Mouse (Mus musculus) liver, embryonic 13.5 days (tissue): ENCODE data around the gene Bcl2l11. TPM values are rescaled to one million over a fixed set of nuclear protein-coding genes. Genes with fewer than 3 reads are reported as not detected.
A peak's percentile ranks its signal among the peaks of the same experiment; 100 is the strongest.

Experiments used
- ATAC-seq: fragments of 200-750 bp; cut with Nextera tagmentation; 2 replicates; pipeline ENCODE4 v1.8.0; 2017; ENCODE audit warnings: low read depth, mild to moderate bottlenecking, moderate number of reproducible peaks, moderate library complexity
- DNase-seq: peaks from one replicate; pipeline ENCODE4 v3.0.0; 2022
- H3K27ac ChIP-seq: fragments of 300-500 bp; sonication (generic); 2 replicates; pipeline ENCODE4 v1.5.1; 2015; ENCODE audit warnings: moderate library complexity, mild to moderate bottlenecking, inconsistent platforms
- H3K27me3 ChIP-seq: fragments of 300-500 bp; sonication (generic); 2 replicates; pipeline ENCODE4 v1.6.1; 2015; ENCODE audit warnings: mild to moderate bottlenecking, inconsistent platforms
- H3K36me3 ChIP-seq: fragments of 300-500 bp; sonication (generic); 2 replicates; pipeline ENCODE4 v1.6.1; 2015; ENCODE audit warnings: mild to moderate bottlenecking, inconsistent platforms
- H3K4me1 ChIP-seq: fragments of 300-500 bp; sonication (generic); replicated peaks from 2 replicates; pipeline ENCODE4 v1.6.1; 2015; ENCODE audit warnings: inconsistent platforms
- H3K4me2 ChIP-seq: fragments of 300-500 bp; sonication (generic); 2 replicates; pipeline ENCODE4 v1.6.1; 2015; ENCODE audit warnings: inconsistent platforms, mild to moderate bottlenecking, moderate library complexity
- H3K4me3 ChIP-seq: fragments of 300-500 bp; sonication (generic); replicated peaks from 2 replicates; pipeline ENCODE4 v1.5.1; 2015; ENCODE audit warnings: mild to moderate bottlenecking, inconsistent platforms
- H3K9ac ChIP-seq: fragments of 300-500 bp; sonication (generic); 2 replicates; pipeline ENCODE4 v1.6.1; 2015; ENCODE audit warnings: mild to moderate bottlenecking, inconsistent platforms
- H3K9me3 ChIP-seq: fragments of 300-500 bp; sonication (generic); replicated peaks from 2 replicates; pipeline ENCODE4 v1.6.1; 2016; ENCODE audit warnings: inconsistent platforms
- whole genome bisulfite sequencing: fragments of 180-500 bp; shearing (Covaris S2); methylation state at CpG from one replicate; pipeline ENCODE4 v1.1.7; 2015; ENCODE audit not compliant: insufficient replicate concordance; 5-methylcytosine and 5-hydroxymethylcytosine counted together
- polyA plus RNA-seq: library from polyadenylated mRNA; unstranded; fragments of >200 nt; fragmentation: Nextera tagmentation; extraction: Ambion mirVana; gene quantifications from 2 replicates; pipeline ENCODE4 v1.2.1, GENCODE M21; 2015

The Bcl2l11 gene
- polyA plus RNA-seq, 1 experiment from 2014 or later, result 5.1 TPM

GRCm38 (mm10) chr2:128127691-128128292, 2.0 kb downstream of the Bcl2l11 start:
- peak; percentile 53 for DNase-seq

GRCm38 (mm10) chr2:128128532-128128931, 2.7 kb downstream of the Bcl2l11 start:
- ATAC-seq (no peak), DNase-seq (no peak)
- no peaks in the 10 kb centered on the region for H3K9me3 ChIP-seq
- peaks cover 56% of the 10 kb centered on the region for H3K4me1 ChIP-seq
- H3K4me3 ChIP-seq, result peak overlapping the region; percentile 81
- H3K27me3 ChIP-seq, result peaks cover 31% of the 10 kb centered on the region
- H3K36me3 ChIP-seq, result peaks cover 33% of the 10 kb centered on the region
- H3K9ac ChIP-seq, result peak overlapping the region; percentile 83; the same call in 1 of the 2 replicates
- no peak overlapping the region for H3K27ac ChIP-seq
- peak overlapping the region; percentile 99 for H3K4me2 ChIP-seq
- 71% methylated on average over 10 of the region's 10 CpGs for WGBS

More at GRCm38 (mm10) chr2:128127691-128128292, 2.0 kb downstream of the Bcl2l11 start:
- H3K36me3 ChIP-seq, result peaks cover 29% of the 10 kb centered on the region
- peak overlapping the region; percentile 65 for H3K27ac ChIP-seq
- peaks cover 62% of the 10 kb centered on the region for H3K4me1 ChIP-seq
- WGBS, result under 1% methylated on average over 46 of the region's 48 CpGs
- H3K27me3 ChIP-seq, result peaks cover 39% of the 10 kb centered on the region
- H3K4me2 ChIP-seq, result peak overlapping the region; percentile 99
- no peaks in the 10 kb centered on the region for H3K9me3 ChIP-seq
- peak overlapping the region; percentile 83 for H3K9ac ChIP-seq
- peak; percentile 19; the same call in 1 of the 2 replicates for ATAC-seq
- peak overlapping the region; percentile 81 for H3K4me3 ChIP-seq

GRCm38 (mm10) chr2:128131503-128131902, 5.7 kb downstream of the Bcl2l11 start:
- 86% methylated on average over 11 of the region's 11 CpGs for WGBS
- ATAC-seq (no peak), DNase-seq (no peak)
- no peak overlapping the region for H3K9ac ChIP-seq
- H3K4me3 ChIP-seq, result no peak overlapping the region
- H3K36me3 ChIP-seq, result peaks cover 47% of the 10 kb centered on the region
- peaks cover 8% of the 10 kb centered on the region; the same call in 1 of the 2 replicates for H3K27me3 ChIP-seq
- H3K4me1 ChIP-seq, result peaks cover 38% of the 10 kb centered on the region
- no peak overlapping the region for H3K27ac ChIP-seq
- H3K4me2 ChIP-seq, result no peak overlapping the region
- no peaks in the 10 kb centered on the region for H3K9me3 ChIP-seq

GRCm38 (mm10) chr2:128132635-128133034, 6.8 kb downstream of the Bcl2l11 start:
- H3K27me3 ChIP-seq, result peaks cover 8% of the 10 kb centered on the region; the same call in 1 of the 2 replicates
- H3K4me3 ChIP-seq, result no peak overlapping the region
- no peaks in the 10 kb centered on the region for H3K9me3 ChIP-seq
- WGBS, result 52% methylated on average over 5 of the region's 5 CpGs
- peaks cover 40% of the 10 kb centered on the region for H3K4me1 ChIP-seq
- H3K36me3 ChIP-seq, result peaks cover 50% of the 10 kb centered on the region
- H3K27ac ChIP-seq, result no peak overlapping the region
- no peak overlapping the region for H3K4me2 ChIP-seq
- ATAC-seq (no peak), DNase-seq (no peak)
- no peak overlapping the region for H3K9ac ChIP-seq

- Histone ChIP-seq H3K36me3 (peaks cover 51% of the 10 kb centered on the region), H3K4me1 (peaks cover 29% of the 10 kb centered on the region)
- ATAC-seq, result no peak
These were observed 8.0 kb downstream of the Bcl2l11 start for GRCm38 (mm10) chr2:128133865-128134264.

GRCm38 (mm10) chr2:128134474-128134873, 8.6 kb downstream of the Bcl2l11 start:
- Histone ChIP-seq H3K4me3 (no peak overlapping the region), H3K27me3 (no peaks in the 10 kb centered on the region), H3K4me2 (no peak overlapping the region), H3K4me1 (peaks cover 29% of the 10 kb centered on the region), H3K27ac (no peak overlapping the region), H3K9me3 (no peaks in the 10 kb centered on the region), H3K36me3 (peaks cover 45% of the 10 kb centered on the region), H3K9ac (no peak overlapping the region)
- ATAC-seq (no peak), DNase-seq (no peak)
- 75% methylated on average over 5 of the region's 5 CpGs for WGBS

More at GRCm38 (mm10) chr2:128133865-128134264, 8.0 kb downstream of the Bcl2l11 start:
- H3K9ac ChIP-seq, result no peak overlapping the region
- DNase-seq, result no peak
- H3K27me3 ChIP-seq, result no peaks in the 10 kb centered on the region
- H3K4me2 ChIP-seq, result no peak overlapping the region
- no peak overlapping the region for H3K4me3 ChIP-seq
- H3K27ac ChIP-seq, result no peak overlapping the region
- H3K9me3 ChIP-seq, result no peaks in the 10 kb centered on the region

GRCm38 (mm10) chr2:128134948-128135347, 9.1 kb downstream of the Bcl2l11 start:
- Histone ChIP-seq H3K27me3 (no peaks in the 10 kb centered on the region), H3K9ac (no peak overlapping the region), H3K36me3 (peaks cover 40% of the 10 kb centered on the region), H3K4me2 (no peak overlapping the region), H3K27ac (no peak overlapping the region), H3K9me3 (no peaks in the 10 kb centered on the region), H3K4me3 (no peak overlapping the region), H3K4me1 (peaks cover 29% of the 10 kb centered on the region)
- no peak for DNase-seq
- no peak for ATAC-seq
- 78% methylated on average over 8 of the region's 8 CpGs for WGBS

GRCm38 (mm10) chr2:128136769-128137433, 11.1 kb downstream of the Bcl2l11 start:
- no peak overlapping the region for H3K4me3 ChIP-seq
- no peaks in the 10 kb centered on the region for H3K27me3 ChIP-seq
- no peaks in the 10 kb centered on the region for H3K9me3 ChIP-seq
- 73% methylated on average over 16 of the region's 16 CpGs for WGBS
- peaks cover 28% of the 10 kb centered on the region for H3K36me3 ChIP-seq
- ATAC-seq, result peak; percentile 61; the same call in 1 of the 2 replicates
- no peak for DNase-seq
- no peak overlapping the region for H3K9ac ChIP-seq
- H3K4me2 ChIP-seq, result no peak overlapping the region
- H3K27ac ChIP-seq, result no peak overlapping the region
- H3K4me1 ChIP-seq, result peaks cover 37% of the 10 kb centered on the region

- Histone ChIP-seq H3K27ac (no peak overlapping the region), H3K4me3 (no peak overlapping the region), H3K9ac (no peak overlapping the region), H3K4me1 (peaks cover 39% of the 10 kb centered on the region), H3K4me2 (no peak overlapping the region), H3K27me3 (no peaks in the 10 kb centered on the region), H3K36me3 (peaks cover 26% of the 10 kb centered on the region), H3K9me3 (no peaks in the 10 kb centered on the region)
- DNase-seq (no peak), ATAC-seq (no peak)
- WGBS, result 84% methylated on average over 22 of the region's 22 CpGs
These were observed 11.8 kb downstream of the Bcl2l11 start for GRCm38 (mm10) chr2:128137480-128138276.

GRCm38 (mm10) chr2:128138924-128139323, 13.1 kb downstream of the Bcl2l11 start:
- Histone ChIP-seq H3K36me3 (peaks cover 23% of the 10 kb centered on the region), H3K4me1 (peaks cover 48% of the 10 kb centered on the region), H3K27me3 (no peaks in the 10 kb centered on the region), H3K9ac (no peak overlapping the region), H3K4me3 (no peak overlapping the region), H3K27ac (no peak overlapping the region), H3K4me2 (no peak overlapping the region), H3K9me3 (no peaks in the 10 kb centered on the region)
- ATAC-seq, result no peak
- 87% methylated on average over 8 of the region's 8 CpGs for WGBS
- DNase-seq, result no peak

- DNase-seq, result no peak
- H3K9ac ChIP-seq, result no peak overlapping the region
- no peaks in the 10 kb centered on the region for H3K9me3 ChIP-seq
- H3K36me3 ChIP-seq, result peaks cover 17% of the 10 kb centered on the region
- H3K4me1 ChIP-seq, result peaks cover 55% of the 10 kb centered on the region
- H3K4me3 ChIP-seq, result no peak overlapping the region
- no peak overlapping the region for H3K4me2 ChIP-seq
- 81% methylated on average over 15 of the region's 15 CpGs for WGBS
- ATAC-seq, result no peak
- H3K27me3 ChIP-seq, result no peaks in the 10 kb centered on the region
- H3K27ac ChIP-seq, result no peak overlapping the region
These were observed 13.9 kb downstream of the Bcl2l11 start for GRCm38 (mm10) chr2:128139781-128140180.
